20 mouse cellular contexts compared by ENCODE assay signal in genomic region chr3:14964795-14965194, GRCm38 (mm10).
"Had no signal": no experiment of that assay in that cellular context is flagged by ENCODE, and none has a peak within 500 bp of the region (broad histone marks: within the 10 kb centered on the region; RNA-seq: fewer than 3 reads in every experiment).

No protein-coding gene starts in this region.

- H3K4me1 ChIP-seq: limb, embryonic 12.5 days; limb, embryonic 15.5 days; midbrain, embryonic 15.5 days; neural tube, embryonic 12.5 days; neural tube, embryonic 15.5 days; stomach, embryonic 15.5 days had no signal

- H3K27ac ChIP-seq: limb, embryonic 12.5 days; limb, embryonic 15.5 days; macrophage; midbrain, embryonic 12.5 days; midbrain, embryonic 15.5 days; neural tube, embryonic 12.5 days; neural tube, embryonic 15.5 days; stomach, embryonic 15.5 days had no signal

- H3K4me3 ChIP-seq: limb, embryonic 12.5 days; limb, embryonic 15.5 days; liver, embryonic 13.5 days; midbrain, embryonic 12.5 days; midbrain, embryonic 15.5 days; neural tube, embryonic 12.5 days; neural tube, embryonic 15.5 days; stomach, embryonic 15.5 days had no signal

- ATAC-seq: midbrain, embryonic 15.5 days had no signal

- H3K9me3 ChIP-seq: limb, embryonic 12.5 days; limb, embryonic 15.5 days; liver, embryonic 13.5 days; midbrain, embryonic 12.5 days; midbrain, embryonic 15.5 days; neural tube, embryonic 12.5 days; neural tube, embryonic 15.5 days; stomach, embryonic 15.5 days had no signal

- H3K4me2 ChIP-seq: limb, embryonic 12.5 days; limb, embryonic 15.5 days; midbrain, embryonic 12.5 days; midbrain, embryonic 15.5 days; neural tube, embryonic 12.5 days; neural tube, embryonic 15.5 days; stomach, embryonic 15.5 days had no signal

- H3K27me3 ChIP-seq: limb, embryonic 12.5 days; limb, embryonic 15.5 days; liver, embryonic 13.5 days; midbrain, embryonic 12.5 days; midbrain, embryonic 15.5 days; neural tube, embryonic 12.5 days; neural tube, embryonic 15.5 days; stomach, embryonic 15.5 days had no signal

- H3K9ac ChIP-seq: limb, embryonic 12.5 days; limb, embryonic 15.5 days; midbrain, embryonic 12.5 days; midbrain, embryonic 15.5 days; neural tube, embryonic 12.5 days; neural tube, embryonic 15.5 days; stomach, embryonic 15.5 days had no signal

- DNase-seq: kidney, adult 2 months; kidney, postnatal 10 days; kidney, postnatal 4 days; left cerebral cortex, postnatal 4 days; liver, embryonic 13.5 days; lung, adult 2 months; lung, postnatal 14 days; right cerebral cortex, adult 18-20 months; right cerebral cortex, postnatal 25 days; spleen, adult 18-20 months; thymus, adult 18-20 months; thymus, postnatal 4 days had no signal

- H3K36me3 ChIP-seq: limb, embryonic 12.5 days; limb, embryonic 15.5 days; liver, embryonic 13.5 days; midbrain, embryonic 12.5 days; midbrain, embryonic 15.5 days; neural tube, embryonic 12.5 days; neural tube, embryonic 15.5 days; stomach, embryonic 15.5 days had no signal
